Mouse (Mus musculus) retina, adult 2 months (tissue): ENCODE data around the gene Evi5l.

Source experiments
- DNase-seq: peaks from one replicate; pipeline ENCODE4 v3.0.0-alpha.2; 2012; ENCODE audit warnings: low read depth, low spot score

The Evi5l gene

DNA sequence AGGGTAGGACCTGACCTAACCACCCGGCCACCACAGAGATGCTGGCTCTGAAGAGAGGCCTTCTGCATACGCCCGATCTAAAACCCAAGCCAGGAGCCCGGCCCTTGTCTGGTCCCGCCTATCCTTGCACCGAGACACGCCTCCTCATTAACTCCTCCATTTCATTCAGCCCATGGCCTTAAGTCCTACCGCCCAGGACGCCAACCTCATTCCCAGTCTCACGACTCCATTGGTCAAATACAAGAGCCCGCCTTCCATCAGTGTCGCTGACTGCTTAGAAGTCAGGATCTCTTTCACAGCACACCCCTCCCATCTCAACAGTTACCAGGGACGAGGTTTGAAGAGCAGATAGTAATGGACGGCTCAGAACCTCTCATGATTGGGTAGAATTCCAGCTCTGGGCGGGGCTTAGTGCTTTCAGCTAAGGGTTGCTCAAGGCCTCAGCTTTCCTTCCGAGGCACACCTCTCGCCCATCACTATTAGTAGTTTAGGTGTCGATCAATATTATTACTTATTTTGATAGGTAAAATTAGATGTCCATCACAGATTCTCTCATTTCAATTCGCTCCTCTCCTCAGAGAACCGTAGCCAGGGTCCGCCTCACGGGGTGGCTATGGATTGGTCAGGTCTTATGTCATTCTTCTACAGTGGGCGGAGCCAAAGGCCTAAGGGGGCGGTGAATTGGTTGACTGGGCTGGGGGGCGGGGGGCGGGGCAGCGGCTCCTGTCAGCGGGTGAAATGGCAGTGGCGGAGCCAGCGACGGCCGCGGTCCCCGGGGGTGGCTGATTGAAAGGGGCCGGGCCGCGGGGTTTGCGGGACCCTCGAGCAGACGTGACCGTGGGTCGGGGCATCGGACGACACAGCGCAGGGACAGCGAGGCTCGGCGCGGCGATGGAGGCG, at the start of gene Evi5l:
Gene Evi5l, plus strand, starts transcription at position 716 of the 900 bp plus-strand sequence.
- peak; percentile 100 for DNase-seq

- no peak for DNase-seq
Measured at GRCm38 (mm10) chr8:4133798-4134197, 32.6 kb upstream of the Evi5l start, which contains the start of gene Cd209g. TSS of gene Cd209g (plus strand) at chr8:4134098.

DNA sequence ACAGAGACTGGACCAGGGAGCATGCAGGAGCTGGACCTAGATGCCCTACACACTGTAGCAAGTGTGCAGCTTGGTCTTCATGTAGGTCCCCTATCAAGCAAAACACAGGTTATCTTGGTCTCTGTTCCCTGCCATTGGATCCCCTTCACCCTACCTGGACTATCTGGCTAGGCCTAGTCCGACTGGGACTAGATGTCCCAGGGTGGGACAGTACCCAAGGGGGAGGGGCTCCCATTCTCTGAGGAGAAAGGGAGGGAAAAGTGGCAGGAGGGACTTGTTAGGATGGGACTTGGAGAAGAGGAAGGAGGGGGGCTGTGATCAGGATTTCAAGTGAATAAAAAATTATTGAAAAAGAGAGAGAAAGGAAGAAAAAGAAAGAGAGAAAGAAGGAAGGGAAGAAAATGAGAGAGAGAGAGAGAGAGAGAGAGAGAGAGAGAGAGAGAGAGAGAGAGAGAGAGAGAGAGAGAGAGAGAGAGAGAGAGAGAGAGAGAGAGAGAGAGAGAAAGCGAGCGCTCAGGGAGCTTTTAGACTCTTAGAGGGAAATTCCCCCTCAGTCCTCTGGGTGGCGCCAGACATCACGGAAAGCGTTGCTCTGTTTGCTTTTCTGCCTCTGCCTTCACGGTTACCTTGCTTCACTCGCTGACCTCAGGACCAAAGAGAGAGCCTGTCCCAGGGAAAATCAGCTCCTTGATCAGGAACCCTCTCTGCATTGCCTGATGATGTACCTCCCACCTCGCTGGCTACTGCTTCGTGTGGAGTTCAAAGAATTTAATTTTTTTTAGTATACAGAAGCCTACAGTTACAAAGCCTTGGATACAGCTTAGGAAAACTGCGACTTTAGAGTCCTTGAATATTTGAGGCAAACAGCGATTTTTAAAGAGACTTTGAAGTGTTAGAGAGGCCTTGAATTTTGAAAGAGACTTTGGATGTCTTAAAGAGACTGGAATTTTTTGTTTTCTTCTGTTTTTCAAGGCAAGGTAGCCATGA, 26.4 kb upstream of the Evi5l start:
- peak; percentile 56 for DNase-seq

GRCm38 (mm10) chr8:4141721-4142120, 24.6 kb upstream of the Evi5l start:
- no peak for DNase-seq

GRCm38 (mm10) chr8:4147272-4147671, 19.1 kb upstream of the Evi5l start:
- no peak for DNase-seq

- no peak for DNase-seq
Measured at GRCm38 (mm10) chr8:4154878-4155277, 11.5 kb upstream of the Evi5l start.

DNA sequence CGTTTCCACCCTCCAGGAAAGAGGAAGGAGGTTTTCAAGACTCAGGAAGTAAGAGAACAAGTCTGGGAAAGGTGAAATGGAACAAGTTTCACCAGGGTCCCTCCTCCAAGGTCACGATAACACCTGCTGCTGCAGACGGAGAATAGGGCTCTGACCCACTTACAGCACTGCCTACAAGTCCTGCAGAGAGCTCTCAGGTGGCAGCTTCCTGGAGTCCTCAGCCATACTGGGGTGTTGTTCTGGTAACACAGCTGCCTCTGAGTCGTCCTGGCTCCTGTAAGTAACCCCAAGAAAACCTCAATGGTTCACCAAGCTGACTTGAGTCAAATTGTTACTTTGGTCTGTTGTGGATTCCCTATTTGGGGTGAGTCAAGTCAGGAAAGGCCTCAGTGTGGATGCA, 3.6 kb upstream of the Evi5l start:
- no peak for DNase-seq

DNA sequence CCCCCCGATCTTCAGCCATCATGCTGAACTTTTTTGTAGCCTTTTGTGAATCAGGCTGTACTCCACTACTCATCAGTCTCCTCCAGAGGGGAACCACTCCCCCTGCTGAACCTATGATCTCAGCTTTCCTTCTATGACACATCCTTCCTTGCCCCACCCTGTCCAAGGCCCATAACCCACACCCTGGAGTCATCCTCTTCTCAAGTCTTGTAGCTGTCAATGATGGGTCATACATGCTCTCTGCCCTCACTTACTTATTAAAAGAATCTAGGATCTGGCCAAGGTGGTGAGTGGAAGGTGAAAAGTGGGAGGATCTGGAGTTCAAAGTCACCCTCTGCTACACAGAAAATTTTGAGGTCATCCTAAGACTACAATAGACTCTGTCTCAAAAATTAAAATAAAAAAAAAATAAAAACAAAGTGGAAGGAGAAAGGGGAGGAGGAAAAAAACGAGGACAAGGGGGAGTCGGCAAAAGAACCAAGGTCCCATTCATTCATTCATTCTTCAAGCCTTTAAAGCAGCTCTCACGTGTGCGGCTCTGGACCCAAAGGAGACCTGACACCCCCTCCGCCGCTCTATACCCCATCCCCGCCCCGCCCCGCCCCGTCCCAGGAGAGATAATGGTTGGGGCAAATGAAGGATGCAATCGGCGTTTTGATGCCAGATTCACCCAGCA, 1.1 kb upstream of the Evi5l start:
- no peak for DNase-seq

- no peak for DNase-seq
Measured at GRCm38 (mm10) chr8:4166881-4167525, 636 bp downstream of the Evi5l start.

- no peak for DNase-seq
Measured at GRCm38 (mm10) chr8:4167918-4168317, 1.6 kb downstream of the Evi5l start.

GRCm38 (mm10) chr8:4172486-4172885, 6.1 kb downstream of the Evi5l start:
- no peak for DNase-seq

- no peak for DNase-seq
Measured at GRCm38 (mm10) chr8:4174018-4174417, 7.7 kb downstream of the Evi5l start.

DNA sequence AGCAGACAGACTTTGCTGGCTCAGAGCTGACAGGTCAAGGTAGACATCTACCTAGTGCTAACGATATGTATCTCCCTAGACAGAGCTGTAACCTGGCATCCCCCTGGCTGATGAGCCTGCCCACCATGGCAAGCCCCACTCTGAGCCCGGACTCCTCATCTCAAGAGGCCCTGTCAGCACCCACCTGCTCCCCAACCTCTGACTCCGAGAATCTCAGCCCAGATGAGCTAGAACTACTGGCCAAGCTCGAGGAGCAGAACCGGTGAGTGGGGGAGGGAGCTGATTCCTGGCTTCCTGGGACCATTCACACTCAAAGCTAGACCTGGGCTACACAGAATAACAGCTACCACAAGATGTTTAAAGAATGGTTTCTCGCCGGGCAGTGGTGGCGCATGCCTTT, 17.0 kb downstream of the Evi5l start:
- no peak for DNase-seq

DNA sequence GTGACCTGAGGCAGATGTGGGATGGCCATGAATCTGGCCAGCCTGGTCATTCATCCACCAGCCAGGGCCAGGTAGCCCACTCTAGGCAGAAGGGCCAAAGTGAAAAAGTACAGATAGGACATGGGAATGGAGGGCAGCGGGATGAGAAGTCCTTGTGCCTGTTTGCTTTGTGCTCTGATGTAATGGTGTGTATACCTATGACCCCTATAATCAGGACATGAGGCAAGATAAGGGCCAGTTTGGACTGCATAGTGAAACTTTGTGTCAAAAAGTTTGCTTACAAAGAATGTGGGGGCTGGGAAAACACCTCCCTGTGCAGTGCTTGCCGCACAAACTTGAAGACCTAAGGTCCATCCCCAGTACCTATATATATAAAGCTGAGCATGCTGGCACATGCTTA, 19.8 kb downstream of the Evi5l start:
- no peak for DNase-seq

- no peak for DNase-seq
Measured at GRCm38 (mm10) chr8:4188605-4189004, 22.2 kb downstream of the Evi5l start.

DNA sequence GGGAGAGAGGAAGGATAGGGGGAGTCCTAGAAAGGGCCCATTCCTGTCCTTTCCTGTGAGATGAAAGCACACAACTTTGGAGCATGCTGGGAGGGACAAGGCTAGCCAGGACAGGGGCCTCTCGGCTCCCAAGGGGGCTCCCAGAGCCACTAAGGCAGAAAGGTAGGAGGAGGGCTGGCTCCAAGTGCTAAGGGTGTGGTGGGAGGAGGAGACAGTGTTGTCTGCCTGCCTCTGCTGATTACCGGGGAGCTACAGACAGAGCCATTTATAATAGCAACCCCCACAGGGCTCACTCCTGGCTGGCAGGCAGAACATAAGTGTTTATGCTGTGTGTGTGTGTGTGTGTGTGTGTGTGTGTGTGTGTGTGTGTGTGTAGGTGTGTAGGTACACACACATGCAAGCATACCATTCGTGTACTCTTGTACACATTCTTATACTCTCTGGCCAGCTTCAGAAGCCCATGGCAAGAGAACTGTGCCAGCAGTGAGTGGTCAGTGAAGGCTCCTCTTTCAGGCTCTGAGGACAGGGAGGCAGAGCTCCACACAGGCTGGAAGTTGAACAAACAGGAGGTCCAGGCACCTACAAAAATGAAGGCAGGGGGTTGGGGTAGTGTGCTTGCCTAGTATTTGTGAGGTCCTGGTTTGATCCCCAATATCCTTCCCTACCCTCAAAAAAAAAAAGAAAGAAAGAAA, 22.8 kb downstream of the Evi5l start:
- no peak for DNase-seq

DNA sequence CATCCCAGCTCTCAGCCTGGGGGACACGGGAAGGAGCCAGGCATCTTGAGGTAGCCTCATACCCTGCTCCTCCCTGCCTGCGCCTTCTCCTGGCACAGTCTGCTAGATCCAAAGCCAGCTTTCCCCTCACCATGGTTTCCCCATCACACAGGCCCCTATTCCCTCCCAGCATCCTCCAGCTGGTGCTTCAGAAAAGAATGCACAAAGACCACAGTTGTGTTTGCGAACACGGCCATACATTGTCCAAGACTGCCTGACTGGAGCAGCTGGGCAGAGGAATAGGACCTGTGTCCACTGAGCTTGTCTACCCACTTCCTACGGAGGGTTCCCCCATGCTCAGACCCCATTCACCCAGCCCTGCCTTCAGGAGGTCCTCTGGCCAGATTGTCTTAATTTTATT, 25.9 kb downstream of the Evi5l start:
- DNase-seq, result no peak

DNA sequence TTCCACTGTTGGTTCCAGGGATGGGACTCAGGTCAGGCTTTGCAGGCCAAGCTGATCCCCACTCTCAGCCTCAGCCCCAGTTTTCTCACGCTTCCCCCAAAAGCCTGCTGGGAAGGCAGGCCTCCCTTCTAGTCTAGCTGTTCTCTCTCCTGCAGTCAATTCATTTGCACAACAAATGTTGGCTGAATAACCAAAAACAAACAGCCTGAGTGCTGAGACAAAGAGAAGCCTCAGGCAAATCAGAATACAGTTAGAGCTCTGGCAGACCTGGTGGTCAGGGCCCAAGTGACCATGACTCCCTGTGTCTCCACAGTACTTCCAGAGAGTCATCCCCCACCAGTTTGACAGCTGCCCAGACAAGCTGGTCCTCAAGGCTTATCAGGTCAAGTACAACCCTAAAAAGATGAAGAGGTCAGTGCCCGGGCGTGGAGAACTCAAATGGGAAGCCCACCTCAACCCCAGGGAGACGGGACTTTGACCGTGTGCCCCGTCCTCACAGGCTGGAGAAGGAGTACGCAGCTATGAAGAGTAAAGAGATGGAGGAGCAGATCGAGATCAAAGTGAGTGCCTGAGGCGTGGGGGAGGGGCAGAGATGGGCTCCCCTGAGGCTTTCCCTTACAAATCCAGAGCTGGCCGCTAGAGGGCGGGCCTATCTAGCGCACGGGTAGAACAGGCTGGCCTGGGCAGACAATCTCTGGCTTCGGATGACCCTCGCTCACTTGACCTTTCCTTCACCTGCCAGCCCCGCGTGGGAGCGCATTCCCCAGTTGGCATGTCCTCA, 26.6 kb downstream of the Evi5l start:
- peak; percentile 64 for DNase-seq

DNA sequence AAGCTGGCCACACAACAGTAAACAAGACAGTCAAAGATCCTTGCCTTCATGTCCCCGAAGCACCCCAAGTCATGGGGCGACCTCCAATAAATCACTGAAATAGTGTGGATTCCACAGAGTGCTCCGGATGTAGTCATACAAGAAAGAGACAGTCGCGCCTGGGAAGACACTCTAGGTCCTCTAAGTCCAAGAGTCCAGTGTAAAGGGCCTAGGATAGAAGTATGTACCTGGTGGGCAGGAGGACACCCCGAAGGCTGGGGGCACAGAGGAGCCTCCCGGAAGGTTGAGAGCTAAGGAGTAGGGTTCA, 27.2 kb downstream of the Evi5l start:
- no peak for DNase-seq

DNA sequence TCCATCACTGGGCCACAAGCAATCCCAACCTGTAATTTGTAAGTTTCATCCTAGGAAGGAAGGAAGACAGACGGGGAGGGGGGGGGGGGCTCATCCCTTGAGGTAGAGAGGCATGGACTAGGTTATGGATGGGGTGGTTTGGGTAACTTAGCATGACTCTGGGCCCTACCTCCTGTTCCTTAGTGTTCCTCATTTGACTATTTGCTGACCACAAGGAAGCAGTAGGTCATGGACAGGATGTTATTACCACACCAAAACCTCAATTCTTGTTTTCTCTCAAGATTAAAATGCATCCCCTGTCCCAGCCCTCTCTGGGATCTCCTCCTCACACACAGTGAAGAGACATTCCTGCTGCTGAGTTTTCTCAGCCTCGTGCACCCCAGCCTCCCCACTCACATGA, 35.0 kb downstream of the Evi5l start:
- DNase-seq, result no peak
